Mouse (Mus musculus) myocyte (in vitro differentiated cells): ENCODE data around the gene Luc7l.

Source experiments
- CEBPB ChIP-seq: IDR thresholded peaks from 2 replicates; pipeline ENCODE4 v1.6.1; 2011; ENCODE audit warnings: mild to moderate bottlenecking, moderate library complexity; ENCODE audit not compliant: poor library complexity, insufficient read depth, severe bottlenecking
- E2F4 ChIP-seq: IDR thresholded peaks from one replicate; pipeline ENCODE4 v1.6.1; 2011; ENCODE audit warnings: mild to moderate bottlenecking, control low read depth, moderate library complexity; ENCODE audit not compliant: insufficient read depth
- MAX ChIP-seq: IDR thresholded peaks from one replicate; pipeline ENCODE4 v1.6.1; 2011; ENCODE audit warnings: low read depth, mild to moderate bottlenecking, control low read depth
- MYOD1 ChIP-seq, 3 experiments: IDR thresholded peaks; one replicate each; pipeline ENCODE4 v1.6.1; 2011; ENCODE audit warnings: control low read depth in 2 of 3, low read depth in 2 of 3, mild to moderate bottlenecking in 2 of 3, moderate library complexity in 1 of 3; ENCODE audit not compliant: insufficient read length in 2 of 3, control insufficient read depth in 1 of 3
- MYOG ChIP-seq, 3 experiments: IDR thresholded peaks; one replicate each; pipeline ENCODE4 v1.6.1; 2011; ENCODE audit warnings: control low read depth in 2 of 3, low read depth in 2 of 3, mild to moderate bottlenecking in 2 of 3; ENCODE audit not compliant: insufficient read length in 2 of 3, control insufficient read depth in 1 of 3, insufficient read depth in 1 of 3
- POLR2A ChIP-seq: IDR thresholded peaks from one replicate; pipeline ENCODE4 v1.6.1; 2011; ENCODE audit warnings: low read depth, mild to moderate bottlenecking, control low read depth, moderate library complexity; ENCODE audit not compliant: insufficient read length
- POLR2AphosphoS2 ChIP-seq: IDR thresholded peaks from one replicate; pipeline ENCODE4 v1.6.1; 2011; ENCODE audit warnings: low read depth, control low read depth; ENCODE audit not compliant: insufficient read length
- REST ChIP-seq: IDR thresholded peaks from one replicate; pipeline ENCODE4 v1.6.1; 2011; ENCODE audit warnings: mild to moderate bottlenecking, control low read depth, moderate library complexity; ENCODE audit not compliant: insufficient read depth, insufficient read length
- TCF12 ChIP-seq: IDR thresholded peaks from one replicate; pipeline ENCODE4 v1.6.1; 2011; ENCODE audit warnings: mild to moderate bottlenecking, control low read depth; ENCODE audit not compliant: poor library complexity, insufficient read depth, severe bottlenecking
- USF1 ChIP-seq: IDR thresholded peaks from one replicate; pipeline ENCODE4 v1.6.1; 2011; ENCODE audit warnings: low read depth, mild to moderate bottlenecking, control low read depth, moderate library complexity

DNA sequence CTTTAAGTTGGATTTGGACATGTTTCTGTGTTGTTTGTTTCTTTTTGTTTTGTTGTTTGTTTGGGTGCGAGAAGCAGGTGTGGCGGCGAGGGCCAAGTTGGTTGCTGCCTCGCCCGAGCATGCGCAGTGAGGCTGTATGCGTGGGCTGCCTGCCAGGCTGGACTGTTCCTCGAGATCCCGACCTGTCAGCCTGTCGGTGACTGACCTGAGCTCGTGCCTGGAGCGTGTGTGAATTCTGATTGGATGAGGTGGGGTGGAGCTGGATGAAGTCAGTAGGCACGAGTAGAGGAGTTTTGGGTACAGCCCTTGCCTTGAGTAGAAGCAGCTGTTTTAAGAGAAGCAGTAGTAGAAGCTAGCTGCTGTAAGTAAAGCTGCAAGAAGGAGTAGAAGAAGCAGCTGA is 23.2 kb downstream of the Luc7l start:
- TF ChIP-seq REST (no peak), POLR2A (no peak), MYOD1 (IDR thresholded peaks at IDR 0.05; ENCODE audit: control insufficient read depth in 1 of 3, insufficient read length in 2 of 3, low read depth in 2 of 3) (no peak), MAX (no peak), USF1 (no peak), MYOG (IDR thresholded peaks at IDR 0.05; ENCODE audit: control insufficient read depth in 1 of 3, insufficient read depth in 1 of 3, insufficient read length in 2 of 3, low read depth in 2 of 3) (no peak), TCF12 (no peak), POLR2AphosphoS2 (no peak), E2F4 (no peak), CEBPB (no peak)
